Mouse (Mus musculus): ENCODE measurements around the gene Smurf1.

DNA sequence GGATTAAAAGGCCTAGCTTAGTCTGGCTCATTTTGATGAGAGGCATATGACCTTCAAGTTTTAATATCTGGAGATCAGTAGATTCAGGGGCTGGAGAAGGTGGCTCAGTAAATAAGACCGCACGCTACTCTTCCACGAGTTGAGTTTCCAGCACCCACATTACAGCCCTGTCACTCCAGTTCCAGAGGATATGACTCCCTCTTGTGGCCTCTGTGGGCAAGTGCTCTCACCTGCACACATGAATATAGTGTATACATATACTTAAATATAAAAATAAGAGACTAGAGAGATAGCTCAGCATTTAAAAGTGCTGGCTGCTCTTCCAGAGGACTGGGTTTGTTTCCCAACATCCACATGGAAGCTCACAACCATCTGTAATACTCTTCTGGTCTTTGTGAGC is 113.8 kb downstream of the Smurf1 start:
- TF ChIP-seq CTCF (conservative IDR thresholded peaks at IDR 0.05; ENCODE audit: low read length) (peak; percentile 58), POU5F1 (IDR thresholded peaks at IDR 0.05; ENCODE audit: borderline replicate concordance, low read length) (no peak)
